Mouse (Mus musculus) natural killer cell, adult 2 months (primary cell): ENCODE results near the gene Vgf.

Source experiments
- DNase-seq, 2 experiments: peaks; one replicate each; pipeline ENCODE4 v3.0.0; 2022; ENCODE audit warnings: low spot score in 2 of 2

Gene Vgf

GRCm38 (mm10) chr5:137026092-137026491 is at the start of gene Vgf:
TSS of gene Vgf (plus strand) at chr5:137026392.
- no peak for DNase-seq

- DNase-seq: no peak
Measured at GRCm38 (mm10) chr5:136977769-136978168, 48.4 kb upstream of the Vgf start.

- DNase-seq: no peak
Measured at GRCm38 (mm10) chr5:136979762-136980161, 46.4 kb upstream of the Vgf start.

GRCm38 (mm10) chr5:136980974-136981373 is 45.2 kb upstream of the Vgf start:
- DNase-seq: no peak

GRCm38 (mm10) chr5:136982338-136982930 is 43.8 kb upstream of the Vgf start:
- DNase-seq: peak; percentile 34 to 58

GRCm38 (mm10) chr5:136984828-136985227 is 41.4 kb upstream of the Vgf start:
- no peak for DNase-seq

GRCm38 (mm10) chr5:136986695-136987137 is 39.5 kb upstream of the Vgf start, which contains the start of gene Plod3:
TSS of gene Plod3 (plus strand) at chr5:136987019.
- DNase-seq: peak; percentile 95 to 96

- DNase-seq: peak in 1 of 2 experiments; percentile 22
Measured at GRCm38 (mm10) chr5:136987138-136987933, 38.9 kb upstream of the Vgf start.

- no peak for DNase-seq
Measured at GRCm38 (mm10) chr5:136987934-136988271, 38.3 kb upstream of the Vgf start, which contains the start of gene Znhit1. TSS of gene Znhit1 (minus strand) at chr5:136988021.

- no peak for DNase-seq
Measured at GRCm38 (mm10) chr5:136988420-136988819, 37.8 kb upstream of the Vgf start.

GRCm38 (mm10) chr5:136989801-136990200 is 36.4 kb upstream of the Vgf start:
- DNase-seq: no peak

- DNase-seq: no peak
Measured at GRCm38 (mm10) chr5:136999449-136999848, 26.7 kb upstream of the Vgf start.

GRCm38 (mm10) chr5:137000612-137001011 is 25.6 kb upstream of the Vgf start:
- DNase-seq: no peak

GRCm38 (mm10) chr5:137007276-137007675 is 18.9 kb upstream of the Vgf start:
- DNase-seq: no peak

GRCm38 (mm10) chr5:137009988-137010387 is 16.2 kb upstream of the Vgf start:
- no peak for DNase-seq

- DNase-seq: no peak
Measured at GRCm38 (mm10) chr5:137012401-137012950, 13.7 kb upstream of the Vgf start.

GRCm38 (mm10) chr5:137015913-137016312 is 10.3 kb upstream of the Vgf start:
- no peak for DNase-seq

- no peak for DNase-seq
Measured at GRCm38 (mm10) chr5:137024318-137024717, 1.9 kb upstream of the Vgf start.

GRCm38 (mm10) chr5:137025132-137025531 is 1.1 kb upstream of the Vgf start:
- peak; percentile 58 to 77 for DNase-seq

GRCm38 (mm10) chr5:137028561-137029272 is 2.5 kb downstream of the Vgf start:
- DNase-seq: no peak

- DNase-seq: no peak
Measured at GRCm38 (mm10) chr5:137029273-137029585, 3.0 kb downstream of the Vgf start.

GRCm38 (mm10) chr5:137029643-137030415 is 3.6 kb downstream of the Vgf start:
- DNase-seq: peak; percentile 89 to 95
